Mouse (Mus musculus) E14TG2a.4 (cell line): Measurements from ENCODE around the gene Cer1.

Experiments
- CTCF ChIP-seq: conservative IDR thresholded peaks from 2 replicates; pipeline ENCODE4 v1.5.1; 2014; ENCODE audit warnings: low read length
- NANOG ChIP-seq: IDR thresholded peaks from 2 replicates; pipeline ENCODE4 v1.6.1; 2014; ENCODE audit warnings: borderline replicate concordance, low read length, mixed read lengths

DNA sequence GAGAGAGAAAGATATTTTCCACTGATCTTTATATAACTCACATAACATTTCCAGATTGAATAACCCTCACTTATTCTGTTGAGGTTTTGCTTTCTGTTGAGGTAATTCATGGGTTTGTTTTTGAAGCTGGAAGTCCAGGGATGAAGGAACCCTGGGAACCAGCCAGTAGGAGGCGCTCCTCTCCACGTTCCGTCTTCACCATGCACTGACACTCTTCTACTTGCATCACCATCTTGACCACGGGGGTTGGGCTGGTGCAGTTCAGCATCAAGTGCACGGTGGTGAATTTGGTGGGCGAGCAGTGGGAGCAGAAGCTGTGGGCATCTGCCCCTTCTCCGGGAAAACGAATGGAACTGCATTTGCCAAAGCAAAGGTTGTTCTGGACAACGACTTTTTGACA, 2.4 kb downstream of the Cer1 start:
- peak; percentile 53 for TF ChIP-seq CTCF
- no peak for TF ChIP-seq NANOG
